Mouse (Mus musculus): Measurements from ENCODE around the gene Sdc4. TPM values are rescaled to one million over a fixed set of nuclear protein-coding genes. Genes with fewer than 3 reads are reported as not detected.

The Sdc4 gene
- total and polyA plus RNA-seq, 3 experiments: not detected

DNA sequence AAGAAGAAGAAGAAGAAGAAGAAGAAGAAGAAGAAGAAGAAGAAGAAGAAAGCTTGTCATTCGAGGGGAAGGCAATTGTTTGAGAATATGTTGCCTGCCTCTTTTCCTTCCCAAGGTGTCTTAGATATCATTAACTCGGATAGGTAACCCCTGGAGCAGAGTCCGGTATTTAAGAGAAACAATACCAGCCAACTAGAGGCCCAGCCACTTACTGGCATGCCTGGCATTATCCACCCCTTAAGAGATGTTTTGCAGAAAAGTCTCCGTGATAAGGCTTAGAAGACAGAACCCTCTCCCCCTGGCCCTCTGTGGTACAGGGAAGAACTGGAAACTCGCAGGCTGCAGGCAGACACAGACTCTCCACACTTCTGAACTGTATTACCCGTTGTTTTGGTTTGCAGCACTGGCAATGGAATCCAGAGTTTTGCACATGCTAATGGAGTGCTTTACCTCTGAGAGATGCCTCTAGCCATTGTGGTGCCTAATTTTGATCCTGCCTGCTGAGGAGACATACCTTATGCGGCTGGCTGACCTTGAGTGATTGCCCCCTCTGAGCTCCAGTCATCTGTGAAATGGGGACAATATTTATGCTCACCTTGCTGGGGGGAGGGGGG is 10.3 kb upstream of the Sdc4 start:
- peaks cover 12 to 26% of the 10 kb centered on the region in 2 experiments for H3K27me3 ChIP-seq (ENCODE audit: control insufficient read depth in 1 of 2, insufficient read depth in 2 of 2, low read length in 2 of 2)
- no peaks in the 10 kb centered on the region for H3K79me2 ChIP-seq (ENCODE audit: control insufficient read depth, insufficient read depth, low read length, poor library complexity)
- no peak for DNase-seq (ENCODE audit: low read depth, low spot score)
- no peaks in the 10 kb centered on the region for H3K36me3 ChIP-seq (ENCODE audit: control insufficient read depth in 1 of 2, insufficient read depth in 2 of 2, low read length in 2 of 2)
- H3K9me3 ChIP-seq (replicated peaks; ENCODE audit: insufficient read depth, low read length): no peaks in the 10 kb centered on the region
- H3K9ac ChIP-seq (ENCODE audit: control insufficient read depth, low read depth, low read length, poor library complexity, severe bottlenecking): no peak overlapping the region
- no peaks in the 10 kb centered on the region for H3K4me1 ChIP-seq (ENCODE audit: control insufficient read depth in 1 of 2, insufficient read depth in 2 of 2, low read length in 2 of 2)
- no peak overlapping the region for H3K4me3 ChIP-seq (ENCODE audit: control insufficient read depth in 1 of 2, insufficient read depth in 1 of 2, low read depth in 2 of 2, low read length in 2 of 2)
- TF ChIP-seq ELF1 (IDR thresholded peaks at IDR 0.05; ENCODE audit: low read depth, low read length): no peak
- no peak for TF ChIP-seq ZNF384 (IDR thresholded peaks at IDR 0.05; ENCODE audit: low read depth, low read length)
- no peak for TF ChIP-seq GATA1 (IDR thresholded peaks at IDR 0.05; ENCODE audit: low read depth, low read length)
- TF ChIP-seq BHLHE40 (IDR thresholded peaks at IDR 0.05; ENCODE audit: borderline replicate concordance, low read depth, low read length): no peak
- TF ChIP-seq TCF12 (IDR thresholded peaks at IDR 0.05; ENCODE audit: low read depth, low read length): no peak
- TF ChIP-seq POLR2A (IDR thresholded peaks at IDR 0.05; ENCODE audit: control insufficient read depth in 1 of 2, insufficient read depth in 1 of 2, low read depth in 1 of 2, low read length in 2 of 2, poor library complexity in 1 of 2): no peak
- TF ChIP-seq EP300 (IDR thresholded peaks at IDR 0.05; ENCODE audit: low read depth in 1 of 2, low read length in 2 of 2): no peak
- no peak for TF ChIP-seq CTCF (IDR thresholded peaks at IDR 0.05 in 2 of 3, conservative IDR thresholded peaks at IDR 0.05 in 1 of 3; ENCODE audit: control insufficient read depth in 1 of 3, insufficient read depth in 1 of 3, low read depth in 2 of 3, low read length in 3 of 3, poor library complexity in 1 of 3, severe bottlenecking in 1 of 3)
- TF ChIP-seq JUND (IDR thresholded peaks at IDR 0.05; ENCODE audit: low read depth, low read length): no peak
- TF ChIP-seq RAD21 (IDR thresholded peaks at IDR 0.05; ENCODE audit: low read depth, low read length): no peak
- TF ChIP-seq SIN3A (IDR thresholded peaks at IDR 0.05; ENCODE audit: low read length): no peak
- no peak for TF ChIP-seq ZKSCAN1 (IDR thresholded peaks at IDR 0.05; ENCODE audit: low read depth, low read length)
- TF ChIP-seq E2F4 (IDR thresholded peaks at IDR 0.05; ENCODE audit: borderline replicate concordance, low read depth, low read length): no peak
- no peak for TF ChIP-seq HCFC1 (IDR thresholded peaks at IDR 0.05; ENCODE audit: low read depth, low read length)
- TF ChIP-seq MAX (IDR thresholded peaks at IDR 0.05; ENCODE audit: low read length): no peak
- no peak for TF ChIP-seq POLR2AphosphoS2 (IDR thresholded peaks at IDR 0.05; ENCODE audit: low read length)
- no peak overlapping the region for H3K27ac ChIP-seq (ENCODE audit: control insufficient read depth, low read depth, low read length)

DNA sequence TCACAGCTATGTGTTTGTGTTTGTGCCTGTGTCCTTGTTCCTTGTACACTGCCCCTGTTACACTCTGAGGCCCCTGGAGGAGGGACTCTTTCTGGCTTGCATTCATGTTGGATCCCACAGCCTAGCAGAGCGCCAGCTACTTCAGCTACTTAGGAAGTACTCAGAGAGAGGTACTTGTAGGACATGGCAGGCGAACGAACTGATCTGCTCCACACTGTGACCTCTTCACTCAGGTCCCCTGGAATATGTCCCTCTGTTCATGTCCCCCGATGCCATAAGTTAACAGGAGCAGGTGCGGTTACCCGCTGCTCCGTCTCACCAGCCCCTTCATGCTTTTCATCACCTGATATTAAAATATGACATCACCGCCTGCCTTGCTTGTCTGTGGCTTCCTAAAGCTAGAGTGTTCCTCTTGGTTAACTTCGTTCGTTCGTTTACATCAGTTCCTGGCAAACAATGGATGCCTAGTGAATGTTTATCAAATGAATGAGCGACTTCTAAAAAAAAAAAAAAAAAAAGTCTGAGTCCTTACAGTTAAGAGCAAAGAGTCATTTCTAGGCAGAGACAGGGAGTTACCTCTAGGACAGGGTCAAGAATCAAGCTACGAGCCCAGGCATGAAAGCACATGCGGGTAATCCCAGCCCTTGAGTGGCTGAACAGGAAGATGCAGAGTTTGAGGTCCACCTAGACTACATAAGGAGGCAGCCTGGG is 9.5 kb upstream of the Sdc4 start:
- Histone ChIP-seq H3K4me3 (ENCODE audit: control insufficient read depth in 1 of 2, insufficient read depth in 1 of 2, low read depth in 2 of 2, low read length in 2 of 2) (no peak overlapping the region), H3K9me3 (replicated peaks; ENCODE audit: insufficient read depth, low read length) (no peaks in the 10 kb centered on the region), H3K79me2 (ENCODE audit: control insufficient read depth, insufficient read depth, low read length, poor library complexity) (no peaks in the 10 kb centered on the region), H3K36me3 (ENCODE audit: control insufficient read depth in 1 of 2, insufficient read depth in 2 of 2, low read length in 2 of 2) (no peaks in the 10 kb centered on the region), H3K27me3 (ENCODE audit: control insufficient read depth in 1 of 2, insufficient read depth in 2 of 2, low read length in 2 of 2) (peaks cover 20 to 30% of the 10 kb centered on the region in 2 experiments), H3K27ac (ENCODE audit: control insufficient read depth, low read depth, low read length) (no peak overlapping the region), H3K4me1 (ENCODE audit: control insufficient read depth in 1 of 2, insufficient read depth in 2 of 2, low read length in 2 of 2) (no peaks in the 10 kb centered on the region), H3K9ac (ENCODE audit: control insufficient read depth, low read depth, low read length, poor library complexity, severe bottlenecking) (no peak overlapping the region)
- no peak for DNase-seq (ENCODE audit: low read depth, low spot score)
- TF ChIP-seq USF2 (IDR thresholded peaks at IDR 0.05; ENCODE audit: borderline replicate concordance in 1 of 2, insufficient read depth in 1 of 2, low read depth in 1 of 2, low read length in 2 of 2): no peak

Data from MEL (cell line).